Mouse (Mus musculus): ENCODE results near the gene Capn13.

- TF ChIP-seq GATA1 (IDR thresholded peaks at IDR 0.05; ENCODE audit: low read length) (no peak), TAL1 (IDR thresholded peaks at IDR 0.05; ENCODE audit: low read length) (no peak)
Measured at GRCm38 (mm10) chr17:73324732-73325131, 75.9 kb downstream of the Capn13 start.

Measured in erythroblast, embryonic 14.5 days (primary cell).